Mouse (Mus musculus): Measurements from ENCODE around the gene Pycard. TPM values are rescaled to one million over a fixed set of nuclear protein-coding genes. Genes with fewer than 3 reads are reported as not detected.
A peak's percentile ranks its signal among the peaks of the same experiment; 100 is the strongest.

The Pycard gene
- polyA plus RNA-seq, 1 experiment from 2014 or later: 78.6 TPM

GRCm38 (mm10) chr7:127992488-127993340, 953 bp downstream of the Pycard start:
- no peaks in the 10 kb centered on the region for H3K27me3 ChIP-seq (replicated peaks; ENCODE audit: control insufficient read depth, insufficient read depth, low read length)
- no peaks in the 10 kb centered on the region for H3K9me3 ChIP-seq (ENCODE audit: control insufficient read depth, low read length)
- H3K27ac ChIP-seq (replicated peaks; ENCODE audit: low read depth, low read length): peak overlapping the region; percentile 63; the same call in 1 of the 2 replicates
- H3K36me3 ChIP-seq (ENCODE audit: control insufficient read depth, insufficient read depth, low read length): peaks cover 30% of the 10 kb centered on the region
- H3K4me1 ChIP-seq (ENCODE audit: control insufficient read depth, insufficient read depth, low read length): 0 out of 2 replicates have a peak, but pooled peaks cover 5% of the 10 kb centered on the region
- peak overlapping the region; percentile 35 for H3K4me3 ChIP-seq (ENCODE audit: low read depth, low read length)
- 40% methylated on average over 5 of the region's 5 CpGs for WGBS
- peak overlapping the region; percentile 58 for H3K9ac ChIP-seq (ENCODE audit: low read depth, low read length)
- peak; percentile 17 for ATAC-seq (ENCODE audit: low read depth)
- DNase-seq (ENCODE audit: low spot score): no peak
- peak overlapping the region; percentile 58 for H3K4me2 ChIP-seq (ENCODE audit: low read depth, low read length)

DNA sequence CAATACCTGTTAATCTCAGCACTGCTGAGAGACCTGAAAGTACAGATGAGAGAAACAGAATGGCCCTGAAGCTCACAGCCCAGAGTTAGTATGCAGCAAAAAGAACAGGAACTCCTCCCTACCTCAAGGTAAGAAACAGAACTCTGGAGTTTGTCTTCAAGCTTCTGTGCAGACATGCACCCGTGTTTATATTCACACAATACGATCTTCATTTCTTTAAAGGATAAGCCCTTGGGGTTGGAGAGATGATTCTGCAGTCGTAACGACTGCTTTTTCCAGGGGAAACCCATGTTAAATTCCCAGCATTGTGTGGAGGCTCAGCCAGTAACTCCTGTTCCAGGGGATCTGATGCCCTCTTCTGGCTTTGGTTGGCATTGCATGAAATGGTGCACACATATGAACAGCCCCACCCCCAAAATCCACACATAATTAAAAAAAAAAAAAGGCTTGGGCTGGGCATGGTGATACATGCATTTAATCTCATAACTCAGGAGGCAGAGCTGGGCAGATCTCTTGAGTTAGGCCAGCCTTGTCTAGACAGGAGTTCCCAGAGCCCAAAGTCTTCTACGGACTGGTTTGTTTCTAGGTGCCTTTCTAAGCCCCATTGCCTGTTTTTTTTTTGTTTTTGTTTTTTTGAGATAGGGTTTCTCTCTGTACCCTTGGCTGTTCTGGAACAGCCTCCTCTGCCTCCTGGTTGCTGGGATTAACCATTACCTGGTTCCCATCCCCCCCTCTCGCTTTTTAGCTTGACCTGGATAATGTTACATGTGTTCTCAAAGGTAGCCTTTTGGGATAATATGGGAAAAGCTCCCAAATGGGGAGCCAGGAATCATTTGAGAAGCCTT, 1.8 kb downstream of the Pycard start:
- ATAC-seq (ENCODE audit: low read depth) (peak; percentile 35; the same call in 1 of the 2 replicates), DNase-seq (ENCODE audit: low spot score) (peak; percentile 76)
- H3K27me3 ChIP-seq (replicated peaks; ENCODE audit: control insufficient read depth, insufficient read depth, low read length): no peaks in the 10 kb centered on the region
- H3K4me1 ChIP-seq (ENCODE audit: control insufficient read depth, insufficient read depth, low read length): 0 out of 2 replicates have a peak, but pooled peaks cover 5% of the 10 kb centered on the region
- no peak overlapping the region for H3K27ac ChIP-seq (replicated peaks; ENCODE audit: low read depth, low read length)
- peaks cover 39% of the 10 kb centered on the region for H3K36me3 ChIP-seq (ENCODE audit: control insufficient read depth, insufficient read depth, low read length)
- H3K4me2 ChIP-seq (ENCODE audit: low read depth, low read length): no peak overlapping the region
- H3K4me3 ChIP-seq (ENCODE audit: low read depth, low read length): no peak overlapping the region
- H3K9me3 ChIP-seq (ENCODE audit: control insufficient read depth, low read length): no peaks in the 10 kb centered on the region
- H3K9ac ChIP-seq (ENCODE audit: low read depth, low read length): no peak overlapping the region
- 48% methylated on average over 6 of the region's 6 CpGs for WGBS

DNA sequence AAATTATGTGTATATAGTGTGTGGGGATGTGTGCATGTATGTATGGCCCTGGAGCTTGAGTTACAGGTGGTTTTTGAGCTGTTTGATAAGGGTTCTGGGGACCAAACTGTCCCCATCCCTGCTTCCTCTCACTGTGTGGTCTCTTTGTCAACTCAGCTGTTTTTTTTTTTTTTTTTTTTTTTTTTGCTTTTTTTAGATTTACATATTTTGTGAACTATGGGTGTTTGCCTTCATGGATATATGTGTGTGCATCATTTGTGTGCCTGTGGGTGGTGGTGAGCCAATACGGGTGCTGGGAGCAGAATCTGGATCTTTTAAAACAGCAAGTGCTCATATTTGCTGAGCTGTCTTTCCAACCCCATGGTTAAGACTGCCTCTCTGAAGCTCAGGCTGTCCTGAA, 4.8 kb downstream of the Pycard start:
- Histone ChIP-seq H3K4me2 (ENCODE audit: low read depth, low read length) (no peak overlapping the region), H3K27me3 (replicated peaks; ENCODE audit: control insufficient read depth, insufficient read depth, low read length) (no peaks in the 10 kb centered on the region), H3K4me3 (ENCODE audit: low read depth, low read length) (no peak overlapping the region), H3K9me3 (ENCODE audit: control insufficient read depth, low read length) (no peaks in the 10 kb centered on the region), H3K9ac (ENCODE audit: low read depth, low read length) (no peak overlapping the region), H3K27ac (replicated peaks; ENCODE audit: low read depth, low read length) (no peak overlapping the region), H3K36me3 (ENCODE audit: control insufficient read depth, insufficient read depth, low read length) (peaks cover 69% of the 10 kb centered on the region), H3K4me1 (ENCODE audit: control insufficient read depth, insufficient read depth, low read length) (0 out of 2 replicates have a peak, but pooled peaks cover 5% of the 10 kb centered on the region)
- 87% methylated on average over 1 of the region's 1 CpGs for WGBS
- ATAC-seq (ENCODE audit: low read depth) (no peak), DNase-seq (ENCODE audit: low spot score) (no peak)

DNA sequence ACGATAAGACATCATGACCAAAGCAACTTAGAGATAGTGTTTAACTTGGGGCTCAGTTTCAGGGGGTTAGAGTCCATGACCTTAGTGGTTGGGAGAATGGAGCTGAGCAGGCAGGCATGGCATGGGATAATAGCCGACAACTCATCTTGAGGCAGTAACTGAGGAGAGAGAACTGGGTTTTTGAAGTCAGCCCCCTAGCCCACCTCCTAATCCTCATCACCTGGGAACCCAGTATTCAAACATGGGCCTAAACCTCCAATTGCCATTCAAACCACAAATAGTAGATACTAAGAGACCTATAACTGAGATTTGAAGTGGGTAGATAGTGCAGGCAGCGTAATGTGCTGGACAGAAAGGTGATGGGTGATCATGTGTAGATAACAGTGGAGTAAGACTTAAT, 13.1 kb downstream of the Pycard start:
- no peak overlapping the region for H3K9ac ChIP-seq (ENCODE audit: low read depth, low read length)
- no peak overlapping the region for H3K4me3 ChIP-seq (ENCODE audit: low read depth, low read length)
- no peaks in the 10 kb centered on the region for H3K9me3 ChIP-seq (ENCODE audit: control insufficient read depth, low read length)
- H3K27ac ChIP-seq (replicated peaks; ENCODE audit: low read depth, low read length): no peak overlapping the region
- H3K27me3 ChIP-seq (replicated peaks; ENCODE audit: control insufficient read depth, insufficient read depth, low read length): no peaks in the 10 kb centered on the region
- peaks cover 99% of the 10 kb centered on the region for H3K36me3 ChIP-seq (ENCODE audit: control insufficient read depth, insufficient read depth, low read length)
- no peaks in the 10 kb centered on the region for H3K4me1 ChIP-seq (ENCODE audit: control insufficient read depth, insufficient read depth, low read length)
- no peak for DNase-seq (ENCODE audit: low spot score)
- 90% methylated on average over 3 of the region's 3 CpGs for WGBS
- no peak for ATAC-seq (ENCODE audit: low read depth)
- H3K4me2 ChIP-seq (ENCODE audit: low read depth, low read length): no peak overlapping the region

- Histone ChIP-seq H3K9me3 (ENCODE audit: control insufficient read depth, low read length) (no peaks in the 10 kb centered on the region), H3K27me3 (replicated peaks; ENCODE audit: control insufficient read depth, insufficient read depth, low read length) (no peaks in the 10 kb centered on the region), H3K4me3 (ENCODE audit: low read depth, low read length) (no peak overlapping the region), H3K27ac (replicated peaks; ENCODE audit: low read depth, low read length) (no peak overlapping the region), H3K4me1 (ENCODE audit: control insufficient read depth, insufficient read depth, low read length) (no peaks in the 10 kb centered on the region), H3K36me3 (ENCODE audit: control insufficient read depth, insufficient read depth, low read length) (peaks cover 99% of the 10 kb centered on the region), H3K9ac (ENCODE audit: low read depth, low read length) (no peak overlapping the region), H3K4me2 (ENCODE audit: low read depth, low read length) (no peak overlapping the region)
- ATAC-seq (ENCODE audit: low read depth) (no peak), DNase-seq (ENCODE audit: low spot score) (no peak)
- 96% methylated on average over 2 of the region's 2 CpGs for WGBS
Measured at GRCm38 (mm10) chr7:127978856-127979255, 14.8 kb downstream of the Pycard start.

- H3K4me2 ChIP-seq (ENCODE audit: low read depth, low read length): no peak overlapping the region
- H3K4me3 ChIP-seq (ENCODE audit: low read depth, low read length): no peak overlapping the region
- WGBS: 81% methylated on average over 2 of the region's 2 CpGs
- no peaks in the 10 kb centered on the region for H3K9me3 ChIP-seq (ENCODE audit: control insufficient read depth, low read length)
- H3K27ac ChIP-seq (replicated peaks; ENCODE audit: low read depth, low read length): no peak overlapping the region
- DNase-seq (ENCODE audit: low spot score): no peak
- no peaks in the 10 kb centered on the region for H3K27me3 ChIP-seq (replicated peaks; ENCODE audit: control insufficient read depth, insufficient read depth, low read length)
- H3K36me3 ChIP-seq (ENCODE audit: control insufficient read depth, insufficient read depth, low read length): peaks cover 99% of the 10 kb centered on the region
- no peak overlapping the region for H3K9ac ChIP-seq (ENCODE audit: low read depth, low read length)
- no peak for ATAC-seq (ENCODE audit: low read depth)
- peaks cover 2% of the 10 kb centered on the region; the same call in 1 of the 2 replicates for H3K4me1 ChIP-seq (ENCODE audit: control insufficient read depth, insufficient read depth, low read length)
Measured at GRCm38 (mm10) chr7:127974413-127974930, 19.2 kb downstream of the Pycard start.

DNA sequence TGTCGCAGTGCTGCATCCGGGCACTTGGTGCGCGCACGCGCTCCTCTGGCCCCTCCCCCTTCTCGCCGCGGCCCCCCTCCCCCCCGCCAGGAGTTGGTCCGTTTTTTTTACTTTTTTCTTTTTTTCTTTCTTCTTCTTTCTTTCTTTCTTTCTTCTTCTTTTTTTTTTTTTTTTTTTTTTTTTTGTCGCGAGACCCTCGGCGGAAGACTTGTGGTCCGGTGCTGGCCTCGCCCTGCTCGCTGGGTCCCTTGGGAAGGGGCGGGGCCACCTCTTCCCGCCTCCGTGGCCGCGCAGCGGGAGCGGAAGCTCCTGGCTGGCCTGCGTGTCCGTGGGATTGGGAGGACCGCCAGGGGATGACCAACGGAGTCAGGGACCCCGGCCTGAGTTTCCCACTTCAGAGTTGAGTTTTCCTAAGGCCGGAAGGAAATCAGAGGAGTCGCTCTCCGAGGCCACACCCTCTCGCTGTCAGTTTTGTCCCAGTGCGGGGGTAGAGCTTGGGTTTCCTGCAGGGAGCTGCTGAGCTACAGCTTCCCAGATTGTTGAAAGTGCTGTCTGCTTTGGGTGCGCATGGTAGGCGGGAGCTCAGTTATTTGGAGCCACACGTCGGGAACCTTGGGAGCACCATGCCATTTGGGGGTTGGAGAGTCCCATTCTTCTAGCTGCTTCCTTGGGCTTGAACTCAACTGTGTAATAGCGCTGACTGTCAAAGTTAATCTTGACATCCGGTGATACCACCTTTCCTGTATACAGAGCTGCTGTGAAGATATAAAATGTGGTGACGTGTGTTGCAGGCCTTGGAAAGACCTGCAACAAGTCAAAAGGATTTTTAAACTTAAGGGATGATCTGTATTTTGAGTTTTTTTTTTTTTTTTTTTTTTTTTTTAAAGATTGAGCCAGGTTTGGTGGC, 25.5 kb downstream of the Pycard start:
- peak overlapping the region; percentile 95 for H3K9ac ChIP-seq (ENCODE audit: low read depth, low read length)
- no peak; the same call in 1 of the 2 replicates for ATAC-seq (ENCODE audit: low read depth)
- H3K4me3 ChIP-seq (ENCODE audit: low read depth, low read length): peak overlapping the region; percentile 86
- H3K4me2 ChIP-seq (ENCODE audit: low read depth, low read length): peak overlapping the region; percentile 69
- DNase-seq (ENCODE audit: low spot score): peak; percentile 87
- peak overlapping the region; percentile 96 for H3K27ac ChIP-seq (replicated peaks; ENCODE audit: low read depth, low read length)
- H3K36me3 ChIP-seq (ENCODE audit: control insufficient read depth, insufficient read depth, low read length): peaks cover 43% of the 10 kb centered on the region
- no peaks in the 10 kb centered on the region for H3K9me3 ChIP-seq (ENCODE audit: control insufficient read depth, low read length)
- peaks cover 10% of the 10 kb centered on the region; the same call in 1 of the 2 replicates for H3K4me1 ChIP-seq (ENCODE audit: control insufficient read depth, insufficient read depth, low read length)
- under 1% methylated on average over 38 of the region's 42 CpGs for WGBS
- H3K27me3 ChIP-seq (replicated peaks; ENCODE audit: control insufficient read depth, insufficient read depth, low read length): no peaks in the 10 kb centered on the region

Measured in embryonic facial prominence, embryonic 14.5 days (tissue).